Mouse (Mus musculus): Measurements from ENCODE around the gene Arid5b. TPM values are rescaled to one million over a fixed set of nuclear protein-coding genes. Genes with fewer than 3 reads are reported as not detected.

Arid5b gene
- polyA plus RNA-seq, 1 experiment from 2014 or later: 17.6 TPM

DNA sequence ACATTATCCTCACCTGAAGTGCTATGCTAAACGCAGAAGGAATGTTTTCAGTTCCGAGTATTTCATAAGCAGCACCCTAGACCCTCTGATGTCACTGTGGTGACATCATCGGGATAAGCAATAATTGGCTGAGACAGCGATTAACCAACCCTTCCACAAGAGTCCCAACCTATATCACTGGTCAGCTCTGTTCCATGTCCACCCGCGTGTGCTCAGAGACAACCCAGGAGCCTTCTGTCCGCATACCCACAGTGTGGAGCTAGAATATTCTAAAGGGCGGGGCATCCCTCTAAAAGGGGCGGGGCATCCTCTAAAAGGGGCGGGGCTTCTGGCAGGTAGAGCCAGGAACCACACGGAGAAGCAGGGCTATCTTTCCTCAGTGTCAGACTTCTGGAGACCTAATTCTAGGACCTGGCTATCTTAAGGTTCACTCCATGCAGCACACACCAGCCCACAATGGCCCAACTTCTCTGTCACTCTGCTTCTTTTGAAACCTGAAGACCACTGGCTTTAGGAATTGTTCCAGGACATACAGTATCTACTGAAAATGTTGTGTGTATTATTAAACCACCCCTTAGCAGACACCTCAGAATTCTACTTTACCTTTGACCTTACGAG lies 68.4 kb downstream of the Arid5b start:
- 87% methylated on average over 12 of the region's 12 CpGs for WGBS
- Histone ChIP-seq H3K4me1 (ENCODE audit: control insufficient read depth, insufficient read depth, low read length) (peaks cover 13% of the 10 kb centered on the region), H3K4me3 (ENCODE audit: low read depth, low read length) (no peak overlapping the region), H3K9me3 (replicated peaks; ENCODE audit: control insufficient read depth, low read length, poor library complexity, severe bottlenecking) (no peaks in the 10 kb centered on the region), H3K27ac (ENCODE audit: low read length) (no peak overlapping the region), H3K4me2 (ENCODE audit: low read length) (no peak overlapping the region), H3K36me3 (ENCODE audit: control insufficient read depth, insufficient read depth, low read length) (no peaks in the 10 kb centered on the region), H3K9ac (ENCODE audit: low read depth, low read length) (no peak overlapping the region), H3K27me3 (ENCODE audit: control insufficient read depth, insufficient read depth, low read depth, low read length) (no peaks in the 10 kb centered on the region)
- ATAC-seq: 0 out of 2 replicates have a peak, but pooled peaks have one; percentile 49

DNA sequence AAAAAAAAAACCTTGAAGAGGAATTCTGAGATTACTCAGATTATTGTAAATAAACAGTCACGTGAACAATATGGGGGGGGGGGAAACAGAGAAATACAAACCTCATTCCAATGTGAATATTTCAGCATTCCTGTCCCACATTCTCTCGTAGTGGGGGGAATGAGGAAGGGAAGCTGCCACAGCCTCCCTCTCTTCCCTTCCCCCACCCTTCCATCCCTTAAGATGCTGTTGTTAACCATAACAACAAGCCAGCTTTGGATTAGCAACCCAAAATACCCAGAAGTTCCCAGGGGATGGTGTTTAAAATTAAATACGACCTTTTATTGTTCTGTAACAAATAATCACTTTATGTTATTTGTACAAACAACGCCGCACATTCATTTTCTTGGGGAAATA lies 69.9 kb downstream of the Arid5b start:
- Histone ChIP-seq H3K36me3 (ENCODE audit: control insufficient read depth, insufficient read depth, low read length) (no peaks in the 10 kb centered on the region), H3K27ac (ENCODE audit: low read length) (no peak overlapping the region), H3K27me3 (ENCODE audit: control insufficient read depth, insufficient read depth, low read depth, low read length) (no peaks in the 10 kb centered on the region), H3K9ac (ENCODE audit: low read depth, low read length) (no peak overlapping the region), H3K9me3 (replicated peaks; ENCODE audit: control insufficient read depth, low read length, poor library complexity, severe bottlenecking) (no peaks in the 10 kb centered on the region), H3K4me1 (ENCODE audit: control insufficient read depth, insufficient read depth, low read length) (peaks cover 13% of the 10 kb centered on the region), H3K4me2 (ENCODE audit: low read length) (peak overlapping the region; percentile 41), H3K4me3 (ENCODE audit: low read depth, low read length) (no peak overlapping the region)
- 42% methylated on average over 5 of the region's 5 CpGs for WGBS
- no peak for ATAC-seq

DNA sequence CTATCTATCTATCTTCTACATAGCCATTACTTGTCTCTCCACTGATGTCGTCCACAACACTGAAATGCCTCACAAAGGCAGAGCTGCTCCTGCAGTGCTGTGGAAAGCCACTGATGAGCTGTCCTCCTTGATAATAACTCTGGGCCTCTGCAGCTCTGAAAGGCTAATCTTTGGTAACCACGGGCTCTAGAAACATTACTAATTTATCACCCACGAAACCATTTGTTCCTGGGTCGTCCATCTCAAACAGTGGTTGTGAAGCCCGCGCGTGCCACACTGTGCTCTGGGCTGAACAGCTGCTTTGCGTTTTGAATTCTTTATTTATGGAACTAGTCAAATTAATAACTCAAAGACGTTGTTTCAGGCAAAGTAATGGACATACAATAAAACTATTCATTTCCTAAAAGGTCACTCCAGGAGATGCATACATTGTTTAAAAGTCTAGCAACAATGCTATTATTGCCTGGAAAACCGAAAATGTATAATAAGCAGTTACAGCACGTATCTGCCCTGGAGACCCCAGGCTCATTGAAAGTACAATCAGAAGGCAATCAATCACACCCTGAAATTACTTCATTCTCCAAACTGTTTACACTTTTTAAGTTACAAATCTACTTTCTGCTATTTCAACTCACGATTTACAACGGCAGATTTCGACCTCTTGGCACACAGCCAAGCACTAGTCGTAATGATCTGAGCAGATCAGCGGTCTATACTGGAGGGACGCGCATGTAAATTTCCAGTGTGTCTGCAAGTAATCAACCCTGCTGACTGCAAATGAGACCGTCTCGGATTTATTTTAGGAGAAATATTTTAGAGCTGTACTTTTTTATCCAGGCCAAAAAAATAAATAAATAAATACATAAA lies 70.5 kb downstream of the Arid5b start:
- Histone ChIP-seq H3K9me3 (replicated peaks; ENCODE audit: control insufficient read depth, low read length, poor library complexity, severe bottlenecking) (no peaks in the 10 kb centered on the region), H3K4me3 (ENCODE audit: low read depth, low read length) (peak overlapping the region; percentile 20; the same call in 1 of the 2 replicates), H3K4me2 (ENCODE audit: low read length) (peak overlapping the region; percentile 41), H3K4me1 (ENCODE audit: control insufficient read depth, insufficient read depth, low read length) (peaks cover 13% of the 10 kb centered on the region), H3K27me3 (ENCODE audit: control insufficient read depth, insufficient read depth, low read depth, low read length) (no peaks in the 10 kb centered on the region), H3K27ac (ENCODE audit: low read length) (no peak overlapping the region), H3K36me3 (ENCODE audit: control insufficient read depth, insufficient read depth, low read length) (no peaks in the 10 kb centered on the region), H3K9ac (ENCODE audit: low read depth, low read length) (0 out of 2 replicates have a peak overlapping the region, but pooled peaks have one; percentile 20)
- WGBS: 25% methylated on average over 20 of the region's 20 CpGs
- peak; percentile 67; the same call in 1 of the 2 replicates for ATAC-seq

- no peak overlapping the region for H3K27ac ChIP-seq (ENCODE audit: low read length)
- no peaks in the 10 kb centered on the region for H3K36me3 ChIP-seq (ENCODE audit: control insufficient read depth, insufficient read depth, low read length)
- ATAC-seq: no peak
- no peak overlapping the region for H3K4me3 ChIP-seq (ENCODE audit: low read depth, low read length)
- no peak overlapping the region for H3K9ac ChIP-seq (ENCODE audit: low read depth, low read length)
- no peak overlapping the region for H3K4me2 ChIP-seq (ENCODE audit: low read length)
- WGBS: 89% methylated on average over 6 of the region's 6 CpGs
- peaks cover 13% of the 10 kb centered on the region for H3K4me1 ChIP-seq (ENCODE audit: control insufficient read depth, insufficient read depth, low read length)
- H3K9me3 ChIP-seq (replicated peaks; ENCODE audit: control insufficient read depth, low read length, poor library complexity, severe bottlenecking): no peaks in the 10 kb centered on the region; the same call in 1 of the 2 replicates
- no peaks in the 10 kb centered on the region for H3K27me3 ChIP-seq (ENCODE audit: control insufficient read depth, insufficient read depth, low read depth, low read length)
Measured at GRCm38 (mm10) chr10:68204391-68204790, 74.1 kb downstream of the Arid5b start.

- 96% methylated on average over 7 of the region's 7 CpGs for WGBS
- Histone ChIP-seq H3K9ac (ENCODE audit: low read depth, low read length) (no peak overlapping the region), H3K4me2 (ENCODE audit: low read length) (no peak overlapping the region), H3K4me1 (ENCODE audit: control insufficient read depth, insufficient read depth, low read length) (peaks cover 12% of the 10 kb centered on the region), H3K36me3 (ENCODE audit: control insufficient read depth, insufficient read depth, low read length) (no peaks in the 10 kb centered on the region), H3K9me3 (replicated peaks; ENCODE audit: control insufficient read depth, low read length, poor library complexity, severe bottlenecking) (no peaks in the 10 kb centered on the region; the same call in 1 of the 2 replicates), H3K27ac (ENCODE audit: low read length) (no peak overlapping the region), H3K4me3 (ENCODE audit: low read depth, low read length) (no peak overlapping the region), H3K27me3 (ENCODE audit: control insufficient read depth, insufficient read depth, low read depth, low read length) (no peaks in the 10 kb centered on the region)
- ATAC-seq: no peak
Measured at GRCm38 (mm10) chr10:68203860-68204259, 74.7 kb downstream of the Arid5b start.

DNA sequence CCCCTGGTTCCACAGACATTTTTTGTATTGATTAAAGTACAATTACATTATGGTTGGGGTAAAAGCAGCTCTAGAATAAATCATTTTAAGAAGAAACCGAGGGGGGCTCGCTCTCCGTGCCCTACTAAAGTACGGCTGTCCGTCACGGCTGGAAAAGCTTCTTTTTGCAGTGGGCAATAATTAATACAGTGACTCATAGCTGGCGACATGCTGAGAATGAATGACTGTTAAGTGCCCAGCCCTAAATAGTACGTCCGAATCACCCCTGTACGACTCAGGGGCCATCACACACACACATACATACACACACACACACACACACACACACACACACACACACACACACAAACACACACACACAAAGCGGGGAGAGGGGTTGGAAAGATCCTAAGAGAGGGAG lies 75.2 kb downstream of the Arid5b start:
- H3K4me3 ChIP-seq (ENCODE audit: low read depth, low read length): no peak overlapping the region
- no peak overlapping the region for H3K27ac ChIP-seq (ENCODE audit: low read length)
- no peaks in the 10 kb centered on the region for H3K36me3 ChIP-seq (ENCODE audit: control insufficient read depth, insufficient read depth, low read length)
- ATAC-seq: no peak
- H3K27me3 ChIP-seq (ENCODE audit: control insufficient read depth, insufficient read depth, low read depth, low read length): no peaks in the 10 kb centered on the region
- H3K4me2 ChIP-seq (ENCODE audit: low read length): no peak overlapping the region
- peaks cover 7% of the 10 kb centered on the region for H3K4me1 ChIP-seq (ENCODE audit: control insufficient read depth, insufficient read depth, low read length)
- WGBS: 73% methylated on average over 11 of the region's 11 CpGs
- no peak overlapping the region for H3K9ac ChIP-seq (ENCODE audit: low read depth, low read length)
- no peaks in the 10 kb centered on the region; the same call in 1 of the 2 replicates for H3K9me3 ChIP-seq (replicated peaks; ENCODE audit: control insufficient read depth, low read length, poor library complexity, severe bottlenecking)

GRCm38 (mm10) chr10:68199440-68199839 lies 79.1 kb downstream of the Arid5b start:
- no peaks in the 10 kb centered on the region for H3K4me1 ChIP-seq (ENCODE audit: control insufficient read depth, insufficient read depth, low read length)
- H3K27ac ChIP-seq (ENCODE audit: low read length): no peak overlapping the region
- no peak for ATAC-seq
- WGBS: 92% methylated on average over 5 of the region's 5 CpGs
- no peaks in the 10 kb centered on the region for H3K27me3 ChIP-seq (ENCODE audit: control insufficient read depth, insufficient read depth, low read depth, low read length)
- no peak overlapping the region for H3K9ac ChIP-seq (ENCODE audit: low read depth, low read length)
- H3K9me3 ChIP-seq (replicated peaks; ENCODE audit: control insufficient read depth, low read length, poor library complexity, severe bottlenecking): no peaks in the 10 kb centered on the region; the same call in 1 of the 2 replicates
- H3K4me2 ChIP-seq (ENCODE audit: low read length): no peak overlapping the region
- no peaks in the 10 kb centered on the region for H3K36me3 ChIP-seq (ENCODE audit: control insufficient read depth, insufficient read depth, low read length)
- no peak overlapping the region for H3K4me3 ChIP-seq (ENCODE audit: low read depth, low read length)

DNA sequence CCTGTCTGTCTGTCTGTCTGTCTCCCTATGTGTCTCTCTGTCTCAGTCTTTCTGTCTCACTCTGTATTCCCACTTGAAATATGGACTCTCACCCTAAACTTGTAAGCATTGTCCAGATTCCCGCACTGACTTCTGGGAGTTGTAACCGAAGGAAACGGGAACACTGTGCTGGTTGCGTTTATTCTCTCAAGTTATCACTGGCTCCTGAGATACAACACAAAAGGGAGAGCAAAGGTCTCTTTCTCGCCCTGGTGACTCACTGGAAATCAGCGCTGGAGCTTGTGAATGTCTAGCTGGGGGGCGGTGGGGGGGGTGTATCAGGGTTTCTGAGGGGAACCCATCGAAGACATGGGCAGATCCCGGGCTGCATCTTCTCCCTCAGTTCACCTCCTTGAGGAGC lies 82.2 kb downstream of the Arid5b start:
- 78% methylated on average over 9 of the region's 9 CpGs for WGBS
- no peak for ATAC-seq
- Histone ChIP-seq H3K4me1 (ENCODE audit: control insufficient read depth, insufficient read depth, low read length) (peaks cover 18% of the 10 kb centered on the region), H3K9me3 (replicated peaks; ENCODE audit: control insufficient read depth, low read length, poor library complexity, severe bottlenecking) (no peaks in the 10 kb centered on the region; the same call in 1 of the 2 replicates), H3K27me3 (ENCODE audit: control insufficient read depth, insufficient read depth, low read depth, low read length) (no peaks in the 10 kb centered on the region), H3K27ac (ENCODE audit: low read length) (no peak overlapping the region), H3K36me3 (ENCODE audit: control insufficient read depth, insufficient read depth, low read length) (no peaks in the 10 kb centered on the region), H3K4me3 (ENCODE audit: low read depth, low read length) (no peak overlapping the region), H3K9ac (ENCODE audit: low read depth, low read length) (no peak overlapping the region), H3K4me2 (ENCODE audit: low read length) (no peak overlapping the region)

- no peak overlapping the region for H3K4me3 ChIP-seq (ENCODE audit: low read depth, low read length)
- 29% methylated on average over 3 of the region's 3 CpGs for WGBS
- H3K4me1 ChIP-seq (ENCODE audit: control insufficient read depth, insufficient read depth, low read length): peaks cover 23% of the 10 kb centered on the region
- ATAC-seq: no peak
- H3K4me2 ChIP-seq (ENCODE audit: low read length): no peak overlapping the region
- no peak overlapping the region for H3K9ac ChIP-seq (ENCODE audit: low read depth, low read length)
- H3K27ac ChIP-seq (ENCODE audit: low read length): no peak overlapping the region
- H3K27me3 ChIP-seq (ENCODE audit: control insufficient read depth, insufficient read depth, low read depth, low read length): no peaks in the 10 kb centered on the region
- H3K36me3 ChIP-seq (ENCODE audit: control insufficient read depth, insufficient read depth, low read length): no peaks in the 10 kb centered on the region
- no peaks in the 10 kb centered on the region for H3K9me3 ChIP-seq (replicated peaks; ENCODE audit: control insufficient read depth, low read length, poor library complexity, severe bottlenecking)
Measured at GRCm38 (mm10) chr10:68193561-68193960, 85.0 kb downstream of the Arid5b start.
